Mouse (Mus musculus) left cerebral cortex, adult 2 months (tissue): ENCODE measurements at regions not wholly inside any gene's neighbourhood (a gene's known extent, or its start where the extent isn't known, plus 50 kb on each side); places are given as distances from the start of the nearest gene placed in this dataset.

Experiments used
- DNase-seq, 2 experiments: peaks; one replicate each; pipeline ENCODE4 v3.0.0; 2021 to 2022; ENCODE audit warnings: low spot score in 2 of 2, mixed read lengths in 1 of 2; ENCODE audit errors: extremely low spot score in 1 of 2
- H3K27ac ChIP-seq: fragments of 200-600 bp; 2 replicates; pipeline ENCODE4 v1.8.1; 2022
- H3K4me3 ChIP-seq: fragments of 200-600 bp; 2 replicates; pipeline ENCODE4 v1.8.1; 2022
- CTCF ChIP-seq: fragments of 200-600 bp; IDR thresholded peaks from 2 replicates; pipeline ENCODE4 v1.8.1; 2022; ENCODE audit warnings: antibody characterized with exemption, mild to moderate bottlenecking, moderate library complexity
- intact Hi-C: fragments of 180-260 bp; cut with DNase I; formaldehyde crosslinking; loops from one replicate; pipeline ENCODE4 v1.15.1; 2025

DNA sequence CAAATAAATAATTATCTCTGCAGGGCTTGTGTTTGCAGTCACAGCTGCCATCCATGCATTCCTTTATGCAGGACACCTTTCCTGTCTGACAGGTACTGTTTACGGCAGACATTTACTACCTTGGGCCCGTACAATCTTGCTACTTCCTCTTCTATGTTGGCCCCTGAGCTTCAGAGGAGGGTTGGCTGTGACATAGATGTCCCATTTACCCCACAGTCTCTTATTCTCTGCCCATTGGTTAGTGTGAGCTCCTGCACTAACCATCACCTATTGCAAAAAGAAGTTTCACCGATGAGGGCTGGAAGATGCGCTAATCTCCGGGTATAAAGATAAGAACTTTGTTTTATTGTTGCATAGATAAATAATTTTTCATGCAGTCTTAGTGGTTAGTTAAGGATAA, 181.1 kb upstream of the Nr5a2 start:
- no peak for TF ChIP-seq CTCF
- no peak for DNase-seq
- intact Hi-C loops, result no loop called here

DNA sequence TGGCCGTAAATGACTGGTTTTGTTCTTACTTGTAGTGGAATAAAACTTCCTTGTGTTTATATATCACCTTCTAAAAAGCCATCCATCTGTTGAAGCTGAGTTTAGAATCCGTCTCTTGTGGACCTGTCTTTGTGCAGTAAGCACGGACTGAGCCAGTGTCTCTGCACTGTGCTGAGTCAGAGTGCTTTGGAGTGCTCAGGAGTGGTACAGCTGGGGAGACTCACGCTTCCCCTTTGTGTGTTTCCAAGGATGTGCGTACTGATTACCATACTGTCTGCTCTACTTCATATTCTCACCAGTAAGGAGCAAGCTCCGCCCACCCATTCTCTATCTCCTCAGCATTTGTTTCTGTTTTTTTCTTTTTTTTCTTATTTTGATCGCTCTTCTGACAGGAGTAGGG, 175.9 kb upstream of the Nr5a2 start:
- TF ChIP-seq CTCF, result no peak
- H3K4me3 ChIP-seq, result no peak overlapping the region
- H3K27ac ChIP-seq, result no peak overlapping the region
- intact Hi-C loops, result no loop called here
- peak in 1 of 2 experiments; percentile 20 for DNase-seq

More for the DNA sequence above, 181.1 kb upstream of the Nr5a2 start:
- H3K4me3 ChIP-seq, result no peak overlapping the region
- H3K27ac ChIP-seq, result no peak overlapping the region

DNA sequence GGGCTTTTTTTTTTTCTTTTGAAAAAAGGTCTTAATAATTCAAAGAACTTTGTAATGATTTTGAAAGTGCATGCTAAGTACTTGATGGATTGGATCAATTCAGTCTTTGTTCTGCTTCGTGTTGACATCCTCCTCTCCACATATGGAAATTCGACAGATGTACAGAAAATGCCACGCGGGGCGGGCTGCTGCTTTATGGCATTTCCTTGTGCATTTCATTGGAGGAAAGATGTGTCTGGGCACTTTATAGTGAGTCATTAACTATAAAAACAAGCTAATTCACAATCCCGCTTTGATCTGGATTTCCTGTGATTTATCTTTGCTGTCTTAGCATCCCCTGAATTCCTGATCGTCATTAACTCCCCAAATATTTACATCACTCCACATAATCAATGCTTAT, 173.5 kb upstream of the Nr5a2 start:
- no peak for TF ChIP-seq CTCF
- intact Hi-C loops, result no loop called here
- Histone ChIP-seq H3K27ac (no peak overlapping the region), H3K4me3 (no peak overlapping the region)
- DNase-seq, result no peak

DNA sequence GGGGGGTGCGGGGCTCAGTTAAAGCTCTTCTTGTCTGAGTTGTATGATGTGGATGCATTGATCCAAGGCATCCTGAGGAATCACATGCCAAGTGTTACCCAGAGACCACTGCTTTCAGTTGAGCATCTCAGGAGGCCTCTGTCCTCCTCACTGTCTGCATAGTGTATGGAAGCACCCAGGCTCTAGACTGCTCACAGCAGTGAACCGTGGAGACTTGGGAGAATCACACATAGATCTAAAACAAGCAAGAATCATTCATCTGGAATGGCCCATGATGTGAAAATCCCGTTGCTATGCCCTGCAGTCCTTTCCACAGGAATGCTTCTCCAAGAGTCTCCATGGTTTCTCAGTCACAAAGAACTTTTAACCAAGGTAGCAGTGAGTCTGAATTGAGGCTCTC, 170.0 kb upstream of the Nr5a2 start:
- intact Hi-C loops, result no loop called here
- no peak overlapping the region for H3K4me3 ChIP-seq
- TF ChIP-seq CTCF, result no peak
- no peak overlapping the region for H3K27ac ChIP-seq
- DNase-seq, result no peak

DNA sequence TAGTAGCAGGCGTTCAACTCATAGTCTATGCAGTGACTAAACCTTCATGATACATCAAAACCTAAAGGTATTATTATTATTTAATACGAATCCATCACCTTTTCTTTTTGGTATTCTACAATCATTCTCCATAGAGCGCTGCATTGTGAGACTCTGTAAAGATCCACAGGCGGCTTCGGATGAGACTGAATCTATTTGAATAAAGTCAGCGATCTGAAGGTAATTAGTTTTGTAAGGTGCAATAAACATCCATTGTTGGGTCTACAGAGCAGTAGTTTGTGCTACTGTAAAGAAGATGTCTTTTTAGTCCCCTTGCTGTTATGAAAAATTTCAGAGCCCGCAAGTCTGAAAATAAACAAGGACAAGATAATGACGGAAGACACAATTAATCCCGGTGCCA, 168.9 kb upstream of the Nr5a2 start:
- Histone ChIP-seq H3K27ac (no peak overlapping the region), H3K4me3 (no peak overlapping the region)
- no peak for TF ChIP-seq CTCF
- intact Hi-C loops, result no loop called here
- DNase-seq, result no peak

DNA sequence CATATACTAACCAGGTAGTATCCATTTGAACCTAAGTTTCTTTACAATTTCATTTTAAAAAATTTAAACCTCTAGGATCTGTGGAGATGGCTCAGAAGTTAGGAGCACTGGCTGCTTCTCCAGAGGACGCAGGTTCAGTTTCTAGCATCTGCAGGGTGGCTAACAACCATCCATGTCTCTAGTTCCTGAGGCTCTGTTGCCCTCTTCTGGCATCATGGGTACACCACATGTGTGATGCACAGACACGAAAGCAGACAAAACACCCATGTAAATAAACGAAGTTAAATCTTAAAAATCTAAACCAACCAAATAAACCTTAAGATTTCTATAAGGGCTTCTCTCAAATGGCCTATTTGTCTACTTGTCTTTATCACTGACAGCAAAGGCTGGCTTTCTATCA, 157.6 kb upstream of the Nr5a2 start:
- DNase-seq, result no peak
- TF ChIP-seq CTCF, result peak; percentile 6; the same call in 1 of the 2 replicates
- intact Hi-C loops, result no loop called here
- no peak overlapping the region for H3K4me3 ChIP-seq
- no peak overlapping the region for H3K27ac ChIP-seq

DNA sequence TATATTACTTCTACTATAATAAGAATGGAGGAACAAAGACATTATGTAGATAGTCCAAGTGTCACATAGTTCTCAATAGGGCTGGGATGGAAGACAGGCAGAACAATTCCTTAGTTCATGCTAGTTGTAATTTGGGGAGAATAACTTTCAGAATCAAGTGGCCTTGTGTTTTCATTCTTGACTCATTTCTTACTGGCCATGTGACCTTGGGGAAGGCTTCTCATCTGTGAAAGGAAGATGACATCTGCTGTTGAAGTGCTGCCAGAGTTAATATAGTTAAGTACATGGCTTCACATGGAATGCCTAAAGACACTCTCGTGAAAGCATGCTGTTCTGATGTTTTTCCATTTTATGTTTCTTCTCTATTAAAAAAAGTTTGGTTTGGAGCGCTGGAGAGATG, 146.2 kb upstream of the Nr5a2 start:
- TF ChIP-seq CTCF, result no peak
- Histone ChIP-seq H3K4me3 (no peak overlapping the region), H3K27ac (no peak overlapping the region)
- no peak for DNase-seq
- intact Hi-C loops, result no loop called here

DNA sequence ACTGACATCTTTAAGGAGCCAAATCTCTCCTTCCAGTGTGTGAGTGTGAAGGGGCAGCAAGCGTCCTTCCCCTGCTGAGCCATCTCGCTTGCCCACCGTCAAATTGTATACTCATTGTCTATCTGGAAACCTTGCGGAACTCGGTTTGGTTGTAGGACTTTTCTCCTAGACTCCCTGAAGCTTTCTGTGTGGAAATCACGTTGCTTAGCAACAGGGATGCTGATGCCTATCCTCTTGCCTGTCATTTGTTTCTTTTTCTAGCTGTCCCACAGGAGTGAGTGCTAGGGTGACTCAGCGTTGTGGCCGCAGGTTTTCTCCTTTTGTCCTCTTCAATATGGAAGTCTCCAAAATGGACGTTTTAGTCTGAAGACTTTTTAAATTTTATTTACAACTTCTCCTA, 131.5 kb upstream of the Nr5a2 start:
- Histone ChIP-seq H3K4me3 (no peak overlapping the region), H3K27ac (no peak overlapping the region)
- peak in 1 of 2 experiments; percentile 14 for DNase-seq
- intact Hi-C loops, result no loop called here
- TF ChIP-seq CTCF, result no peak

DNA sequence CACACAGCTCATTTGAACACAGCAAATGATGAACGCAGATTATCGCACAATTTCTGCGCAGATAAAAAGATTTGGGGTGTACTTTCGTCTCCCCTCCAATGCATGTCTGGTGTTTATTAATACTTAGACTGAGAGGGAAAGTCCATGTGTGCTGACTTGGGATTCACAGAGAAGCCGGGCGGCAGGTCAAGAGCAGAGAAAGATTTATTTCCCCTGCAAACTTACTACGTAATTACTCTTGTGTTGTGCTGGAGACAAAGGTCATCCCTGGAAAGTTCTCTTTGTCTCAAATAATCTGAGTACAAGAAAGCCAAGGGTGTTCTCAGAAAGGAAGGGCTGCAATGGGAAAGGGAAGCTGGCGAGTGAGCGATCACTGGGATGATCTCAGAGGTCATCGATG, 127.9 kb upstream of the Nr5a2 start:
- no peak overlapping the region for H3K4me3 ChIP-seq
- intact Hi-C loops, result no loop called here
- DNase-seq, result no peak
- no peak overlapping the region for H3K27ac ChIP-seq
- no peak for TF ChIP-seq CTCF

DNA sequence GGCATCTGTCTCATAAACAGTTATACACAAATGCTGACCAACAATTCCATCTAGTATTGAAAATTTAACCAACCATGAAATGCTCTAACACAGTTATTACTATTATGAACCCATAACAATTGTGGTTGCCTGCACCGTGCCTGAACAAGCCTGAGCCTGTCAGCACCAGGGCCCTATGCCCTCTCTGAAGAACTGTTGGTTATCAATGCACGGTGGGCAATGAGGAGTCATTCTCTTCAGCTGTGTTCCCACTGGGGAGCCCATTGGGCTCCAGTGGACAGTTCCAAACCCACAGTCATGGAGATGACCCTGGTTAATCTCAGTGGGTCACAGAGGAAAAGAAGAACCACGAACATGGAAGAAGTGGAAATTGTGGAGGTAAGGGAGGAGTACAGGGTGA, 126.5 kb upstream of the Nr5a2 start:
- TF ChIP-seq CTCF, result no peak
- intact Hi-C loops, result no loop called here
- Histone ChIP-seq H3K4me3 (no peak overlapping the region), H3K27ac (no peak overlapping the region)
- DNase-seq, result no peak

DNA sequence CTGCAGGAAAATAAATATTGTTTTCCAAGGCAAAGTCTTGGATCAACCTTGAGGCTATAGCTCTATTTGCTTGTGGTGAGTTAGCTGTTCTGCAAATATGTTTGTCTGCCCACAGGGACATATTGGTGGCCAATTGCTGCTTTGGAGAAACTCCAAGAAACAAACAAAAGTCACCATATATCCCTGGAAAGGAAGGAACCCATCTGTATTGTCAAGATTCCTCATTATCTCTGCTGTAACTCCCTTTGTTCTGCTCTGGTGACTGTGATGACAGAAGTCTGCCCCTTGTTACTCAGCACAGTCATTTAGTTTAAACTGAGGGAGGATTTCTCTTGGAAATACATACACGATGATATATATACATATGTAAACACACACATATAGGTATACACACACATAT, 123.3 kb upstream of the Nr5a2 start:
- no peak for TF ChIP-seq CTCF
- no peak overlapping the region for H3K27ac ChIP-seq
- no peak for DNase-seq
- no peak overlapping the region for H3K4me3 ChIP-seq
- intact Hi-C loops, result no loop called here

DNA sequence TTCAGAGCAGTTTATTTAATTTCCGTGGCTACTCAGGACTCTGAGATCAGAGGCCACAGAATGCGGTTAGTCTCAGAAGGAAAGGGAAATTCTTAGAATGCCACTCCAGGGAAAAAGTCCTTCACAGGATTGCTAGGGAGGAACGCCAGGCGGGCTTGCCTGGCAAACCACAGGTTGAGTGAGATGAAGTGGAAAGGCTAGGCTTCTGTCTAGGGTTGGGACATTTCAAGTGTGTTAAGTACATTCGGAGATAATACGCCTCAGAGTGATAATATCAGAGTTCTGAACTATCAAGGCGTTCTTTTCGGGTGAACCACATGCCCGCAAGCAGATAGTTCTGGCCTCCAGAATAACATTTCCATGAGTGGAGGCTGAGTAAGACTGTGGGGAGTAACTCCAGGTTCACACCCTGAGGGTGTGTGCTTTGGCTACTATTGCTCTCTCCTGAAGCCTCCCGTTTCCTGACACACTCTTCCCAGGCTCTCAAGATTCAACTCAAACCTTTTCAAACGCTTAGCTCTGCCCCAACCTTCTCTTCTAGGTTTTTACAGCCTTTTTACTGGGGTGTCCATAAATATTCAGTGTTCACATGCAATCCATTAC, 119.3 kb upstream of the Nr5a2 start:
- TF ChIP-seq CTCF, result no peak
- Histone ChIP-seq H3K4me3 (no peak overlapping the region), H3K27ac (no peak overlapping the region)
- DNase-seq, result no peak
- intact Hi-C loops, result no loop called here

DNA sequence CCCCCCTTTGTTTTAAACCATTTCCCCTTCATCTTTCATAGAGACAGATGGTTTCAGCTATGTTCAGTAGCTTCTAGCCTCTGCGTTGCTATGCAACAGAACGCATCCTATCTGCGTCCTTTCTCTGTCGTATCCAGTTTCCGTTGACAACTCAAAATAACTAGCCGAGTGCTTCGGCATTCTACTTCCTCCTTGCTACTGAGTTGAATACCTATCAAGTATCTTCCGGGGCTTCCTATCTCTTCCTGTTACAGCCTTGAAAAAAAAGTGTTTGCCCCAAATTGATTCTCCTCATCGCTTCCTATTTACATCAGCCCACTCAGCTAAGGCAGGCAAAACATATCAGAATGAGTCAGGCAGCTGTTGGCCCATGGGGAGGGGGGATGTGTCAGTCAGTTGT, 114.5 kb upstream of the Nr5a2 start:
- Histone ChIP-seq H3K27ac (peak overlapping the region; percentile 25; the same call in 1 of the 2 replicates), H3K4me3 (0 out of 2 replicates have a peak overlapping the region, but pooled peaks have one; percentile 1)
- intact Hi-C loops, result no loop called here
- peak; percentile 35 to 44 for DNase-seq
- TF ChIP-seq CTCF, result no peak
